Mouse (Mus musculus) forelimb bud, embryonic 11.5 days (tissue): ENCODE data around the gene Arl10.
"Not testable (repeated sequence)": the region's sequence is repeated elsewhere in the genome, so short reads cannot be mapped to it uniquely, and the experiment has no call there.

Experiments used
- DNase-seq: peaks from one replicate; pipeline ENCODE4 v3.0.0-alpha.2; 2012; ENCODE audit warnings: low read depth, low spot score

Gene Arl10

DNA sequence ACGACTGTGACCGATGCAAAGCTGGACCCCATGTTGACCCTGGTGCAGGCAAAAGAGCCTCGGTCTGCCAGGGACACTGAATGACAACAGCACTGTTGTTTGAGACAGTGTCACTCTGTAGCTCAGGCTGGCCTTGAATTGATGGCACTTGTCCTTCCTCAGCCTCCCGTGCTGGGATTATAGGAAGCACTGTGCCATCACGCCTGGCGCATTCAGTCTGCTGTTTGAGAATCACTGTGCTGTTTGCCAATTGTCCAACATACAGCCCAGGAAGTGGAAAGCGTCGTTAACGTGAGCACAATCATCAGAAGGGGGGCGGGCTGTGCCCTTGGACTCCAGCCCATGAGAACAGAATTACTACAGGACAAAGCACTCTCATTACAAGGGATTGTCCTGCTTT is 7.3 kb downstream of the Arl10 start:
- no peak for DNase-seq

- DNase-seq, result no peak
Measured at GRCm38 (mm10) chr13:54582860-54583259, 8.0 kb downstream of the Arl10 start.

- DNase-seq, result no peak
Measured at GRCm38 (mm10) chr13:54585831-54586230, 11.0 kb downstream of the Arl10 start.

GRCm38 (mm10) chr13:54589414-54589995 is 14.7 kb downstream of the Arl10 start:
- no peak for DNase-seq

DNA sequence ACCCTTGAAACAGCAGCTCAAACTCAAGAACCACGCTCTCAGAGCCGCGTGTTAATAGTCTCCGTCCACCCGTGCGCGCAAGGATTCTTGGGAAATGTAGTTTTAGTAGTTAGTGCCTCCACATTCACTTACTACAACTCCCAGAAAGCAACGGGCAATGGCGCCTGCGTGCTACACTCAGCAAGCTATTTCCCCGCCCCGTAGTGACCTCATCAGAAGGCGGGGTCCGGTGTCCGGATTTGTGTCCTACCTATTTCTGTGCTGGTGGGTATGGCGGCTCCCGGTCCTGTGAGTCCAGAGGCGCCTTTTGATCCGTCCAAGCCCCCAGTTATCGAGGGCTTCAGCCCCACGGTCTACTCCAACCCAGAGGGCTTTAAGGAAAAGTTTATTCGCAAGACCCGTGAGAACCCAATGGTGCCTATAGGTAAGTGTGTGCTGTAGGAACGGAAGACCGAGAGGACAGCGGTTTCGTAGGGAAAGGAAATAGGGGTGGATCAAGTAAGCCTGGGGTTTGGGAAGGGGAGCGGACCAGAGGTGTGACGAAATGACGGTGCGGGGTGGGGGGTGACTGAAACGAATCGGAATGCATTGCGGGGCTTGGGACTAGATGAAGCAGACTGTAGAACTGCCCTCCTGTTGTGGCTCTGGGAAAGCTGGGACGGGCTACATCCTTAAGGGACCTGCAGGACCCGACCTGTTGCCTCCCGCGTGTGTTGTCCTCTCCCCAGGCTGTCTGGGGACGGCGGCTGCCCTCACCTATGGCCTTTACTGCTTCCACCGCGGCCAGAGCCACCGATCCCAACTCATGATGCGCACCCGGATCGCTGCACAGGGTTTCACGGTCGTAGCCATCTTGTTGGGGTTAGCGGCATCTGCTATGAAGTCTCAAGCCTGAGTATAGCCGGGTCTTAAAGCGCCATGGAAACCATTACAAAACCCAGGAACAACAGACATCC is 15.5 kb downstream of the Arl10 start, which contains the start of the genes Nop16 and Higd2a:
Gene Nop16 (minus strand): TSS at position 95 of the 956 bp plus-strand sequence.
Gene Higd2a (plus strand): TSS at position 212 of the 956 bp plus-strand sequence.
- DNase-seq, result peak; percentile 98

DNA sequence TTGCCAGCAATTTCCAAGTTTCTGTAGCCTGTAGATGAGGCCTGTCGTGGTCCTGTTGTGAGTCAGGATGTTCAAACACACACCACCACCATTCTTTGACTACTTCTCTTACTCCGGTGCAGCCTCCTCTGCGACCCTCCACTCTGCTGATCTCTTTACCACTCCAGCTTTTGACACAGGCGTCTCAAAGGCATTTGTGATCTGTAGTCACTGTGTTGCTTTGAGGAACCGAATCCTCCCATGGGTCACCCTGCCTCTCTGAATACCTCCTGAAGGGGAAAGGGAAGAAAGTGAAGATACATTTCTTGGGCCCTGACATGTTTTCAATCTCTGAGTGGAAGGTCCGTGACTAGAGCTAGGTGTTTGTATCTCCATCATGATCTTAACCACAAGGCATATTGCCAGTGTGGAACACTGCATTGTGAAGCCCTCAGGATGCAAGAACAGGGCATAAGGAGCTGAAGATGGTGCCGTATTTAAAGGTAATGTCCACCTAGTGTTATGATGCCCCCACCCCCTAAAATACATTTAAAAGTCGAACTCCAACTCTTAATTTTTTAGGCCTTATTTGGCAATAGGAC is 17.1 kb downstream of the Arl10 start:
- DNase-seq, result no peak

GRCm38 (mm10) chr13:54593617-54594016 is 18.8 kb downstream of the Arl10 start:
- no peak for DNase-seq

GRCm38 (mm10) chr13:54596107-54596690 is 21.4 kb downstream of the Arl10 start:
- no peak for DNase-seq

DNA sequence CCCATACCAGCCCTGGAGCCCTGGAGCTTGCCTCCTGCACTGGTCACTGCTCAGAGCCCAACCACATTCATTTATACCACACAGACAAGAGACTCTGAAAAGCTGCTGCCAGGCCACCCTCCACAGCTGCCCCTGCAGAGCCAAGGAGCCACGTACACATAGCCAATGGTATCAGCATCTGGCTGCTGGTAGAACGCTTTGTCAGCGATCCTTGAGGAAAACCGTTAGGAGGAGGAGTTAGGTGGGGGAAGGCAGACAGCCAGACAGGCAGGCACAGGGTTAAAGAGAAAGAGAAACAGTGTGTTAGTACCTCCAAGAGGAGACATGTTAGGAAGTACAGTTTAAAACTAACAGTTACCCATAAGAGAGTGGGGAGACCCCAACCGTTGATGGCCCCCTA is 22.1 kb downstream of the Arl10 start:
- no peak for DNase-seq

DNA sequence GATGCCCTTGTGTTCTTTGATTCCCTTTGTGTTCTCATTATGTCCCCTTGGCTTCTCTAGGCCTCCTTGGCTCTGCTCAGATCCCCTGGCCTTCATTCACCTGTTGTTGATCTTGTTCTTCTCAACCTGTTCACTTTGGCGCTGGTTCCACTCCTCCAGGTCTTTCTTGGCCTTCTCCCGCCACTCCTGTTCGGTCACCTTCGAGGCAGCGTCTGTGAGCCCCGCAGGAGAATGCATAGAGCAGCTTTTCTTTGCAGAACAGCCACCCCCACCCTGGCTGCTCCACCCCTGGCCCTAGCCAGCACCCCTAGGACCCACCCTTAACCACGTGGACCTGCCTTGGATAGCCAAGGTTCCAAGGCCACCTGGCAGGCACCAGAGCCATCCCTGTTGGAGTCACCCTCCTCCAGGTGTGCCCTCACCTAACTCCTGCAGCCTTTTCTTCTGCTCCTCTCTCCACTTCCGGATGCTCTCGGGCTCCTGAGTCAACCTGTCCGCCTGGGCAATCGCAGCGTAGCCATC is 23.9 kb downstream of the Arl10 start:
- no peak for DNase-seq

DNA sequence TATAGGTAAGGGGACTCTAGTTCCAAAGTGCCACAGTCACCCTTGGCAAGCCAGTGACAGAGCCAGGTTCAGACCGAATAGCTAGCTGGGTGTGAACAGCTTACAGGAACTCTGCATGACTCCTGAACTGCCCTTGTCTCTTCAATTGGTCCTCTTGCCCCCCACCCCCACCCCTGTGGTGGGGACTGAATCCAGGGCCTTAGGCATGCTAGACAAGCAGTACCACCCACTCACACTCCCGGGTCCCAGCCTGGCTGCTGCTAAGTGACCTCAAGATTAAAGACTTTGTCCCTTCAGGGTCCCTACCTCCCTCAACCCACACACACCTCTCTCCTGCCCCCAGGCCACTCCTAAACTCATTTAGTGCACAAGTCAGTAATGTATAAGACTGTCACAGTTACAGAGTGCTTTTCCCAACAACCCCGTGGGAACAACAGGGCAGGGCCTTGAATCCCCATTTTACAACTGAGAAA is 27.9 kb downstream of the Arl10 start:
- DNase-seq, result peak; percentile 34

DNA sequence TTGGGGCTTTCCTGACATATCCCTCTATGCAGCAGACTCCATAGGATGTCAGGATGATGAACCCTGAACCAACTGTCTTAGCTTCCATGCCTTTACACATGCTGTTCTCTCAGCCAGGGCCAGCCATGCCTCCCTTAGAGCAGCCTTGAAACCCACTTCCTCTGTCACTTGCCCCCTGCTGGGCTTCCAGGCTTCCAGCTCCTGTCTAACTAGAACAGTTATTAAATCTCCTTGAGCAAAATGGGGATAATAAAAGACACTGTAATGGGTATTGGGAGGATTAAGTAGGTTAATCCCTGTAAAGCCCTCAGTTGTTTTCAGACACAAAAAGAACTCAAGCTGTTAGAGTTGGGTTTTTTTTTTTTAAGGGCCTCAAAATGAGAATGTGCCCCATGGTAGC is 28.7 kb downstream of the Arl10 start:
- DNase-seq, result no peak

DNA sequence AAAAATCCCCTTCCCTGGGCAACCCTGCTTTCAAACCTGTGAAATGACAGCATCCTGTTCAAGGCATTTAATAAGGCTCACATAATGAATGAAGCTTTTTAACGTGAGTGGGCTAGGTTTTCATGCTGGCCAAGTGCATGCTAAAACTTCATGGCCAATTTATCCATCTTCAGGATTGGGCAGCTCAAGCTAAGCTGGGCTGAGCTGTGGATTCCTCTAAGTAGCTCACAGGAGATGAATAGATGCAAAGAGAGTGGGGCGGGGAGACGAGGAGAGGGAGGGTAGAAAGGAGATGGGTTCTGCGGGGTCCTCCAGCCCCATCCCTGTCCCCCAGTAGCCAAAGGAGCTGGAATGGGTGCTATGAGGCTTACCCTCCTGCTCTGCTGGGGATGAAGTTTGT is 29.4 kb downstream of the Arl10 start:
- DNase-seq, result no peak

GRCm38 (mm10) chr13:54605426-54605825 is 30.6 kb downstream of the Arl10 start:
- DNase-seq, result no peak

DNA sequence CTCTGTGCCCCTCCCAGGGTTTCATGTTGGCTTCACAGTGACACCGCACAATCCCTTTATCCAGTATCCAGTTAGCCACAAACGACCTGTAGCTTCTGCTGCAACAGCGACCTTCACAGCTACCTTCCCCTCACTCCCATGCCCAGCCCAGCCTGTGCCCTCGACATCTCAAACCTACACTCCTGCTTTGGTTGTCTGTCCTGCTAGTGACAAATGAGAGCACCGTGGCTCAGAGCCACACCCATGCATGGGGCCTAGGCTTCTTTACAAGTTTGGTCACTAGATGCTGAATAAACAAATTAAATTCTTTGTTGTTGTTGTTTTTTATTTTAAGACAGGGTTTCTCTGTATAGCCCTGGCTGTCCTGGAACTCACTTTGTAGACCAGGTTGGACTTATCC is 32.4 kb downstream of the Arl10 start:
- no peak for DNase-seq

GRCm38 (mm10) chr13:54608002-54608401 is 33.2 kb downstream of the Arl10 start:
- no peak for DNase-seq

GRCm38 (mm10) chr13:54608666-54609065 is 33.9 kb downstream of the Arl10 start:
- no peak for DNase-seq

GRCm38 (mm10) chr13:54609301-54609700 is 34.5 kb downstream of the Arl10 start:
- DNase-seq, result no peak

GRCm38 (mm10) chr13:54610613-54610971 is 35.8 kb downstream of the Arl10 start:
- no peak for DNase-seq

- DNase-seq, result peak; percentile 51
Measured at GRCm38 (mm10) chr13:54610972-54611754, 36.3 kb downstream of the Arl10 start, which contains the start of gene Cltb. TSS of gene Cltb (minus strand) at chr13:54611344.

DNA sequence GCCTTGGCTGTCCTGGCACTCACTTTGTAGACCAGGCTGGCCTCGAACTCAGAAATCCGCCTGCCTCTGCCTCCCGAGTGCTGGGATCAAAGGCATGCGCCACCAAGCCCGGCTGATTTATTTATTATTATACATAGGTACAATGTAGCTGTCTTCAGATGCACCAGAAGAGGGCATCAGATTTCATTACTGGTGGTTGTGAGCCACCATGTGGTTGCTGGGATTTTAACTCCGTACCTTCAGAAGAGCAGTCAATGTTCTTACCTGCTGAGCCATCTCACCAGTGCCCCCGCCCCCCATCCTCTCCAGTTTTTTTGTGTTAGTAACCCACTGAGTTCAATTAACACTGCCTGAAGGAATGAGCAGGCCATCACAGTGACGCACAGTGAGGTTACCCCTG is 38.3 kb downstream of the Arl10 start:
- not testable (repeated sequence) for DNase-seq
